Mouse (Mus musculus) cerebellum, postnatal 25 days (tissue): ENCODE results near the gene Mob1b.
"Not testable (repeated sequence)": the region's sequence is repeated elsewhere in the genome, so short reads cannot be mapped to it uniquely, and the experiment has no call there.

Experiments used
- DNase-seq, 2 experiments: peaks; one replicate each; pipeline ENCODE4 v3.0.0; 2021; ENCODE audit warnings: mixed read lengths in 2 of 2

The Mob1b gene

GRCm38 (mm10) chr5:88702041-88702440, 18.6 kb upstream of the Mob1b start:
- no peak for DNase-seq

GRCm38 (mm10) chr5:88703551-88703950, 17.1 kb upstream of the Mob1b start:
- no peak for DNase-seq

GRCm38 (mm10) chr5:88711128-88711527, 9.5 kb upstream of the Mob1b start:
- DNase-seq, result no peak

- DNase-seq, result no peak
These were observed 8.9 kb upstream of the Mob1b start for GRCm38 (mm10) chr5:88711618-88712224.

GRCm38 (mm10) chr5:88712328-88712727, 8.3 kb upstream of the Mob1b start:
- DNase-seq, result no peak

- no peak for DNase-seq
These were observed 3.7 kb upstream of the Mob1b start for GRCm38 (mm10) chr5:88716983-88717382.

GRCm38 (mm10) chr5:88721003-88721475, 384 bp downstream of the Mob1b start:
- DNase-seq, result no peak

- peak; percentile 59 to 65 for DNase-seq
These were observed 1.0 kb downstream of the Mob1b start for GRCm38 (mm10) chr5:88721565-88722212.

- DNase-seq, result peak; percentile 72 to 83
These were observed 1.6 kb downstream of the Mob1b start for GRCm38 (mm10) chr5:88722213-88722600.

- no peak for DNase-seq
These were observed 3.4 kb downstream of the Mob1b start for GRCm38 (mm10) chr5:88724030-88724429.

- DNase-seq, result no peak
These were observed 7.0 kb downstream of the Mob1b start for GRCm38 (mm10) chr5:88727593-88728144.

- DNase-seq, result peak in 1 of 2 experiments; percentile 37
These were observed 14.1 kb downstream of the Mob1b start for GRCm38 (mm10) chr5:88734786-88735185.

- DNase-seq, result not testable (repeated sequence)
These were observed 20.4 kb downstream of the Mob1b start for GRCm38 (mm10) chr5:88741065-88741464.

- DNase-seq, result no peak
These were observed 27.1 kb downstream of the Mob1b start for GRCm38 (mm10) chr5:88747774-88748173.

- DNase-seq, result no peak
These were observed 32.5 kb downstream of the Mob1b start for GRCm38 (mm10) chr5:88753199-88753598.

- DNase-seq, result no peak
These were observed 42.0 kb downstream of the Mob1b start for GRCm38 (mm10) chr5:88762611-88763010.

GRCm38 (mm10) chr5:88764430-88764986, 43.9 kb downstream of the Mob1b start:
- DNase-seq, result peak in 1 of 2 experiments; percentile 99

GRCm38 (mm10) chr5:88764987-88765481, 44.4 kb downstream of the Mob1b start, which contains the start of gene Dck:
Gene Dck, plus strand, starts transcription at chr5:88764996.
- DNase-seq, result peak in 1 of 2 experiments; percentile 97

GRCm38 (mm10) chr5:88765587-88765986, 44.9 kb downstream of the Mob1b start:
- no peak for DNase-seq

GRCm38 (mm10) chr5:88766121-88766520, 45.5 kb downstream of the Mob1b start:
- DNase-seq, result no peak

- DNase-seq, result no peak
These were observed 46.2 kb downstream of the Mob1b start for GRCm38 (mm10) chr5:88766863-88767262.

GRCm38 (mm10) chr5:88768201-88768600, 47.5 kb downstream of the Mob1b start:
- no peak for DNase-seq

- no peak for DNase-seq
These were observed 61.6 kb downstream of the Mob1b start for GRCm38 (mm10) chr5:88782072-88782765.
